ENCODE assay signal across 27 mouse cellular contexts in the genomic region with DNA sequence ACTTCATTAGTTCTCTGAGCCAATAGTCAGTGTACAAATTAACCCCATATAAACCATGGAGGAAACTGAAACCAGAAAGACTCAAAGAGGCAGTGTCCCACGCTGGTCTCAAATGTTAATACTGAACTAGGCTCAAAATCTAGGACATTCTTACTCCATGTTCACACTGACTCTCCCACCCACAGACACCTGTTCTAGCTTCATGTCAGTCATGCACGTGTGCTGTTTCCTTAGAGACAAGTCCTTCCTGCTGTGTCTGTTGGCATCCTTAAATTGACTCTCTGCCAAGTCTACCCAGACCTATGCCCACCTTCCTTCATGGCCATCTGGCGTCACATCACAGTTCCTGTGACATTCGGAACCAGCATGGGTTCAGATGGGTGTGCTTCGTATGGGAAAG. TPM values are rescaled to one million over a fixed set of nuclear protein-coding genes. Genes with fewer than 3 reads are reported as not detected.
DNase-seq lines count a peak whose midpoint lies in the region; ATAC-seq lines count a peak whose summit lies in the region.
"Had no signal": no experiment of that assay in that cellular context is flagged by ENCODE, and none has a peak within 500 bp of the region (broad histone marks: within the 10 kb centered on the region; RNA-seq: fewer than 3 reads in every experiment).

No protein-coding gene starts in this region.

- H3K27me3 ChIP-seq in hindbrain, embryonic 15.5 days: no peaks in the 10 kb centered on the region
- no peaks in the 10 kb centered on the region for H3K27me3 ChIP-seq in hindbrain, embryonic 13.5 days
- H3K27me3 ChIP-seq: embryonic facial prominence, embryonic 13.5 days; forebrain, embryonic 12.5 days; liver, embryonic 15.5 days; lung, embryonic 15.5 days; megakaryocyte, embryonic 14.5 days; midbrain, embryonic 13.5 days; neural tube, embryonic 12.5 days had no signal

- peak; percentile 43; the same call in 1 of the 2 replicates for ATAC-seq in hindbrain, embryonic 15.5 days (ENCODE audit: low FRiP score, low read depth)
- no peak for ATAC-seq in hindbrain, embryonic 13.5 days (ENCODE audit: low FRiP score)
- ATAC-seq: CD4-positive, CD25-positive, alpha-beta regulatory T cell, adult 4 months; intestine, embryonic 16.5 days; midbrain, embryonic 13.5 days had no signal

- H3K27ac ChIP-seq in hindbrain, embryonic 15.5 days (replicated peaks): no peak overlapping the region
- H3K27ac ChIP-seq in hindbrain, embryonic 13.5 days: no peak overlapping the region
- H3K27ac ChIP-seq: embryonic facial prominence, embryonic 13.5 days; forebrain, embryonic 12.5 days; liver, embryonic 15.5 days; midbrain, embryonic 13.5 days; neural tube, embryonic 12.5 days; stomach, postnatal 0 days had no signal

- H3K9me3 ChIP-seq in hindbrain, embryonic 15.5 days: no peaks in the 10 kb centered on the region
- no peaks in the 10 kb centered on the region for H3K9me3 ChIP-seq in hindbrain, embryonic 13.5 days
- H3K9me3 ChIP-seq: embryonic facial prominence, embryonic 13.5 days; forebrain, embryonic 12.5 days; liver, embryonic 15.5 days; lung, embryonic 15.5 days; midbrain, embryonic 13.5 days; neural tube, embryonic 12.5 days had no signal

- DNase-seq in cerebellum, postnatal 10 days: peak; percentile 86 to 89
- no peak for DNase-seq in cerebellum, adult 11-12 months
- peak; percentile 40 to 45 for DNase-seq in layer of hippocampus, postnatal 14 days (ENCODE audit: low spot score in 2 of 2)
- no peak for DNase-seq in layer of hippocampus, postnatal 10 days (ENCODE audit: low spot score in 2 of 2)
- DNase-seq in telencephalon, adult 2 months (ENCODE audit: low read depth, low spot score): peak; percentile 39
- DNase-seq: adrenal gland, postnatal 14 days; embryo, embryonic 11 days; gastrocnemius, postnatal 10 days; kidney, postnatal 4 days; liver; lung, postnatal 36 days; right cerebral cortex, postnatal 14 days had no signal

- no peaks in the 10 kb centered on the region for H3K36me3 ChIP-seq in hindbrain, embryonic 15.5 days
- H3K36me3 ChIP-seq in hindbrain, embryonic 13.5 days: no peaks in the 10 kb centered on the region
- H3K36me3 ChIP-seq: embryonic facial prominence, embryonic 13.5 days; forebrain, embryonic 12.5 days; liver, embryonic 15.5 days; lung, embryonic 15.5 days; midbrain, embryonic 13.5 days; neural tube, embryonic 12.5 days had no signal

- no peak overlapping the region for H3K4me3 ChIP-seq in hindbrain, embryonic 15.5 days
- H3K4me3 ChIP-seq in hindbrain, embryonic 13.5 days: no peak overlapping the region
- H3K4me3 ChIP-seq: embryonic facial prominence, embryonic 13.5 days; erythroblast, embryonic 14.5 days; forebrain, embryonic 12.5 days; liver, embryonic 15.5 days; lung, embryonic 15.5 days; megakaryocyte, embryonic 14.5 days; midbrain, embryonic 13.5 days; neural tube, embryonic 12.5 days had no signal

- no peak overlapping the region for H3K4me2 ChIP-seq in hindbrain, embryonic 15.5 days
- no peak overlapping the region for H3K4me2 ChIP-seq in hindbrain, embryonic 13.5 days
- H3K4me2 ChIP-seq: embryonic facial prominence, embryonic 13.5 days; forebrain, embryonic 12.5 days; heart, embryonic 11.5 days; liver, embryonic 15.5 days; lung, embryonic 15.5 days; midbrain, embryonic 13.5 days; neural tube, embryonic 12.5 days had no signal

- 82% methylated on average over 5 of the region's 5 CpGs for WGBS in hindbrain, embryonic 15.5 days
- WGBS in hindbrain, embryonic 13.5 days: 87% methylated on average over 5 of the region's 5 CpGs

- H3K9ac ChIP-seq in hindbrain, embryonic 15.5 days: no peak overlapping the region
- H3K9ac ChIP-seq in hindbrain, embryonic 13.5 days: no peak overlapping the region
- H3K9ac ChIP-seq: embryonic facial prominence, embryonic 13.5 days; forebrain, embryonic 12.5 days; liver, embryonic 15.5 days; lung, embryonic 15.5 days; midbrain, embryonic 13.5 days; neural tube, embryonic 12.5 days had no signal

- H3K4me1 ChIP-seq in hindbrain, embryonic 15.5 days (replicated peaks): no peaks in the 10 kb centered on the region; the same call in 1 of the 2 replicates
- 0 out of 2 replicates have a peak, but pooled peaks cover 3% of the 10 kb centered on the region for H3K4me1 ChIP-seq in hindbrain, embryonic 13.5 days (replicated peaks)
- H3K4me1 ChIP-seq: embryonic facial prominence, embryonic 13.5 days; liver, embryonic 15.5 days; megakaryocyte, embryonic 14.5 days; neural tube, embryonic 12.5 days had no signal

RNA-seq across cellular contexts. Expression of gene Trabd2b, which starts 21.3 kb away (rescaled TPM):
- 0.83 and 0.93 TPM in 2 replicates for polyA plus RNA-seq in hindbrain, embryonic 15.5 days (2015; fragmentation: Nextera tagmentation; extraction: Ambion mirVana)
- polyA plus RNA-seq in hindbrain, embryonic 13.5 days (2015; fragmentation: Nextera tagmentation; extraction: Ambion mirVana): 0.78 and 1.0 TPM in 2 replicates
- 1 to 10 TPM; 1.1 TPM for total RNA-seq in layer of hippocampus, postnatal 14 days (2021)
- total RNA-seq in layer of hippocampus, postnatal 10 days (2021): 1 to 10 TPM; 1.3 to 1.5 TPM
- total RNA-seq: granulocyte monocyte progenitor cell, adult 5-6 weeks had no signal
- polyA plus RNA-seq: CD4-positive, CD25-positive, alpha-beta regulatory T cell, adult 4 months; erythroblast, embryonic 14.5 days had no signal

Comparison
In these comparisons a context has a peak if more than half of its experiments do, and no peak if none do; other contexts are left out.
1. DNase-seq: peak in cerebellum, postnatal 10 days (2 of 2), layer of hippocampus, postnatal 14 days (2 of 2) and telencephalon, adult 2 months (single experiment); none in cerebellum, adult 11-12 months (single experiment) and layer of hippocampus, postnatal 10 days (0 of 2).